Mouse (Mus musculus) midbrain, postnatal 0 days (tissue): Measurements from ENCODE around the gene Gm10490. TPM values are rescaled to one million over a fixed set of nuclear protein-coding genes. Genes with fewer than 3 reads are reported as not detected.
"Not testable (repeated sequence)": the region's sequence is repeated elsewhere in the genome, so short reads cannot be mapped to it uniquely, and the experiment has no call there.

Experiments used
- ATAC-seq: fragments of 200-750 bp; cut with Nextera tagmentation; 2 replicates; pipeline ENCODE4 v1.8.0; 2017; ENCODE audit warnings: moderate number of reproducible peaks, mild to moderate bottlenecking, moderate TSS enrichment, moderate library complexity; ENCODE audit not compliant: low FRiP score
- DNase-seq: peaks from one replicate; pipeline ENCODE4 v3.0.0-alpha.2; 2015; ENCODE audit warnings: low spot score
- H3K27ac ChIP-seq: fragments of 300-500 bp; sonication (generic); 2 replicates; pipeline ENCODE4 v1.5.1; 2014; ENCODE audit warnings: low read depth, mild to moderate bottlenecking, low read length, mixed read lengths
- H3K27me3 ChIP-seq: fragments of 300-500 bp; sonication (generic); 2 replicates; pipeline ENCODE4 v1.6.1; 2014; ENCODE audit warnings: low read length, control low read depth, mixed read lengths; ENCODE audit not compliant: insufficient read depth
- H3K36me3 ChIP-seq: fragments of 300-500 bp; sonication (generic); 2 replicates; pipeline ENCODE4 v1.6.1; 2014; ENCODE audit warnings: low read length, control low read depth, mixed read lengths; ENCODE audit not compliant: insufficient read depth
- H3K4me1 ChIP-seq: fragments of 300-500 bp; sonication (generic); 2 replicates; pipeline ENCODE4 v1.6.1; 2014; ENCODE audit warnings: mild to moderate bottlenecking, control low read depth, antibody characterized with exemption, low read length, mixed read lengths; ENCODE audit not compliant: insufficient read depth
- H3K4me2 ChIP-seq: fragments of 300-500 bp; sonication (generic); 2 replicates; pipeline ENCODE4 v1.6.1; 2014; ENCODE audit warnings: low read depth, mild to moderate bottlenecking, low read length, mixed read lengths; ENCODE audit not compliant: poor library complexity, severe bottlenecking
- H3K4me3 ChIP-seq: fragments of 300-500 bp; sonication (generic); 2 replicates; pipeline ENCODE4 v1.5.1; 2014; ENCODE audit warnings: low read depth, mild to moderate bottlenecking, low read length, moderate library complexity
- H3K9ac ChIP-seq: fragments of 300-500 bp; sonication (generic); replicated peaks from 2 replicates; pipeline ENCODE4 v1.6.1; 2014; ENCODE audit warnings: mild to moderate bottlenecking, low read length, moderate library complexity, mixed read lengths; ENCODE audit not compliant: poor library complexity, severe bottlenecking
- H3K9me3 ChIP-seq: fragments of 300-500 bp; sonication (generic); 2 replicates; pipeline ENCODE4 v1.6.1; 2016; ENCODE audit warnings: low read length, control low read depth
- CTCF ChIP-seq: IDR thresholded peaks from 2 replicates; pipeline ENCODE4 v1.5.1; 2016; ENCODE audit warnings: antibody characterized with exemption, mild to moderate bottlenecking
- WGBS: fragments of 180-500 bp; shearing (Covaris S2); extraction: QIAGEN DNeasy Blood & Tissue Kit; methylation state at CpG from one replicate; pipeline ENCODE4 v1.1.7; 2014; 5-methylcytosine and 5-hydroxymethylcytosine counted together
- polyA plus RNA-seq: library from polyadenylated mRNA; unstranded; fragments of >200 nt; fragmentation: Nextera tagmentation; extraction: Ambion mirVana; gene quantifications from 2 replicates; pipeline ENCODE4 v1.2.1, GENCODE M21; 2015
- total RNA-seq: library from RNA; depleted of rRNA; stranded (reverse); fragments of >200 nt; gene quantifications from 2 replicates; pipeline ENCODE4 v1.2.3, GENCODE M21; 2014; rRNA removed

Gene Gm10490
- total RNA-seq (not detected in 2 replicates), polyA plus RNA-seq (not detected in 2 replicates)

GRCm38 (mm10) chrX:7909242-7909641 is at the start of gene Gm10490:
Gm10490 (plus strand) TSS chrX:7909542.
- H3K9me3 ChIP-seq, H3K27me3 ChIP-seq, H3K4me2 ChIP-seq, ATAC-seq, H3K4me1 ChIP-seq, H3K36me3 ChIP-seq, H3K4me3 ChIP-seq, DNase-seq, H3K9ac ChIP-seq, H3K27ac ChIP-seq: not testable (repeated sequence)
- 94% methylated on average over 4 of the region's 4 CpGs for WGBS

GRCm38 (mm10) chrX:7863181-7863580 is 46.2 kb upstream of the Gm10490 start:
- Histone ChIP-seq H3K4me2 (no peak overlapping the region), H3K27me3 (no peaks in the 10 kb centered on the region), H3K36me3 (0 out of 2 replicates have a peak, but pooled peaks cover 3% of the 10 kb centered on the region), H3K9ac (no peak overlapping the region), H3K4me1 (no peaks in the 10 kb centered on the region), H3K27ac (no peak overlapping the region), H3K4me3 (no peak overlapping the region), H3K9me3 (no peaks in the 10 kb centered on the region)
- no peak for ATAC-seq
- 83% methylated on average over 1 of the region's 1 CpGs for WGBS
- no peak for TF ChIP-seq CTCF
- no peak for DNase-seq

- no peak overlapping the region for H3K9ac ChIP-seq
- no peak overlapping the region for H3K27ac ChIP-seq
- no peak for TF ChIP-seq CTCF
- WGBS: 83% methylated on average over 3 of the region's 3 CpGs
- H3K4me2 ChIP-seq: no peak overlapping the region
- H3K4me3 ChIP-seq: no peak overlapping the region
- 0 out of 2 replicates have a peak, but pooled peaks cover 5% of the 10 kb centered on the region for H3K36me3 ChIP-seq
- H3K27me3 ChIP-seq: no peaks in the 10 kb centered on the region
- no peaks in the 10 kb centered on the region for H3K4me1 ChIP-seq
- H3K9me3 ChIP-seq: no peaks in the 10 kb centered on the region
- no peak for ATAC-seq
- DNase-seq: no peak
Measured at GRCm38 (mm10) chrX:7864551-7864950, 44.8 kb upstream of the Gm10490 start.

- no peak overlapping the region for H3K27ac ChIP-seq
- WGBS: 77% methylated on average over 2 of the region's 2 CpGs
Measured at GRCm38 (mm10) chrX:7865343-7865742, 44.0 kb upstream of the Gm10490 start.

GRCm38 (mm10) chrX:7865786-7866185 is 43.6 kb upstream of the Gm10490 start:
- Histone ChIP-seq H3K4me3 (no peak overlapping the region), H3K27me3 (no peaks in the 10 kb centered on the region), H3K9ac (no peak overlapping the region), H3K4me1 (no peaks in the 10 kb centered on the region), H3K9me3 (no peaks in the 10 kb centered on the region), H3K27ac (no peak overlapping the region), H3K4me2 (no peak overlapping the region), H3K36me3 (0 out of 2 replicates have a peak, but pooled peaks cover 5% of the 10 kb centered on the region)
- WGBS: 71% methylated on average over 2 of the region's 2 CpGs
- no peak for ATAC-seq
- no peak for TF ChIP-seq CTCF
- DNase-seq: no peak

More at GRCm38 (mm10) chrX:7865343-7865742, 44.0 kb upstream of the Gm10490 start:
- no peaks in the 10 kb centered on the region for H3K4me1 ChIP-seq
- H3K36me3 ChIP-seq: 0 out of 2 replicates have a peak, but pooled peaks cover 5% of the 10 kb centered on the region
- no peaks in the 10 kb centered on the region for H3K9me3 ChIP-seq
- ATAC-seq (no peak), DNase-seq (no peak)
- H3K27me3 ChIP-seq: no peaks in the 10 kb centered on the region
- H3K4me3 ChIP-seq: no peak overlapping the region
- H3K9ac ChIP-seq: no peak overlapping the region
- H3K4me2 ChIP-seq: no peak overlapping the region
- no peak for TF ChIP-seq CTCF

- WGBS: 100% methylated on average over 1 of the region's 1 CpGs
- ATAC-seq (no peak), DNase-seq (no peak)
- H3K4me1 ChIP-seq: no peaks in the 10 kb centered on the region
- H3K9ac ChIP-seq: no peak overlapping the region
- no peak overlapping the region for H3K4me2 ChIP-seq
- no peak for TF ChIP-seq CTCF
- no peaks in the 10 kb centered on the region for H3K27me3 ChIP-seq
- peaks cover 5% of the 10 kb centered on the region; the same call in 1 of the 2 replicates for H3K36me3 ChIP-seq
- no peak overlapping the region for H3K27ac ChIP-seq
- no peak overlapping the region for H3K4me3 ChIP-seq
- H3K9me3 ChIP-seq: no peaks in the 10 kb centered on the region
Measured at GRCm38 (mm10) chrX:7867141-7867540, 42.2 kb upstream of the Gm10490 start.
